Mouse (Mus musculus): ENCODE data around the gene Creld2. TPM values are rescaled to one million over a fixed set of nuclear protein-coding genes. Genes with fewer than 3 reads are reported as not detected.

Creld2 gene
- total RNA-seq, 2 experiments from 2014 or later: 29.7 to 30.6 TPM

DNA sequence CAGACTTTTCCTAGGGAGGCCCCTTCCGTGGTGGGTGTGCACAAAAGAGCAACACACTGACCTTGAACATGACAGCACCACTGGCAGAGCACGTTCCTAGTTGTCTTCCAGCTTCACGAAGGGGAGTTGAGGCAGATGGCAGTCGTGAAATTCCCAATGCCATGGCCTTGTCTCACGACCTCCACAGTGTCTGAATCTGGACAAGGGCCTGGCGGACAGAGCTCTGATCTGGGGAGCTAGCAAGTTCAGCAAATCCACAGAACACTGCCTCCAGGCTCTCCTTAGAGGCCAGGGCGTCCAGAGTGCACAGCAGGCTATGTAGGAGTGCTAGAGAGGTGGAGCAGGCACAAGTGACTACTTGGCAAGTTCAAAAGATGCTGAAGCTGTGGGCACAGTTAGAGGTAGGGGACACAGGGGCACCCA is 47.5 kb downstream of the Creld2 start:
- DNase-seq (ENCODE audit: low spot score in 2 of 2): no peak

- DNase-seq (ENCODE audit: low spot score in 2 of 2): no peak
These were observed 48.0 kb downstream of the Creld2 start for GRCm38 (mm10) chr15:88867368-88868023.

DNA sequence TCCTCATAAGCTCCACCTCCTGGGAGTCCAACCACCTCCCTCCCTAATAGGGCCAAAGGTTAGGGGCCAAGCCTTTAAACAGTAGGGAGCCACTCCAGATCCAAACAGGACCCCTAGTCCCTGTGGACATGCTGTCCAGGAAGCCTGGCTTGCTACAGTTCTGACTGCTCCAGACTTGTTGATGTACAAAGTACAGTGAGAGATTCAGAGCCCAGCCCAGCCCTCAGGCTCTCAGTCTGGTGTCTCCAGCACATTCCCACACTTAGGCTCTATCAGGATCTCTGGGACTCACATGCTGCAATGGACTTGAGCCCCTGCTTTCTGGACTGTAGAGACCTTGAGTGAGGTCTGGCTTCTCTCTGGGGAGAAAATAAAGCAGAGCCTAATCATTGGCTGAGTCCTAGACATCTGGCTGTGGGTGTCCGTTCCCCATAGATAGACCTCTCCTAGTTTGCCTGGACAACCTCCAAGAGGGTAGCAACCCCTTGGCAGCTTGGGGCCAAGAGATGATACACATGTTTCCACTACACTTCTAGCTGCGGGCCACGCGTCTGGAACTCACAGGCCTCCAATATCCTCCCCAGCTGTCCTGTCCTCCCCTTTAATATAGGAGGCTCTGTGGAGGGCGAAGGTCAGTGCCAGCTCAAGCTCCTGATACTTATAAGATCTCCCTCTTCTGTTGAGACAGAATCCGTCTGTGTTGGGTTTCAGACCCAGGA is 48.7 kb downstream of the Creld2 start:
- DNase-seq (ENCODE audit: low spot score in 2 of 2): no peak

DNA sequence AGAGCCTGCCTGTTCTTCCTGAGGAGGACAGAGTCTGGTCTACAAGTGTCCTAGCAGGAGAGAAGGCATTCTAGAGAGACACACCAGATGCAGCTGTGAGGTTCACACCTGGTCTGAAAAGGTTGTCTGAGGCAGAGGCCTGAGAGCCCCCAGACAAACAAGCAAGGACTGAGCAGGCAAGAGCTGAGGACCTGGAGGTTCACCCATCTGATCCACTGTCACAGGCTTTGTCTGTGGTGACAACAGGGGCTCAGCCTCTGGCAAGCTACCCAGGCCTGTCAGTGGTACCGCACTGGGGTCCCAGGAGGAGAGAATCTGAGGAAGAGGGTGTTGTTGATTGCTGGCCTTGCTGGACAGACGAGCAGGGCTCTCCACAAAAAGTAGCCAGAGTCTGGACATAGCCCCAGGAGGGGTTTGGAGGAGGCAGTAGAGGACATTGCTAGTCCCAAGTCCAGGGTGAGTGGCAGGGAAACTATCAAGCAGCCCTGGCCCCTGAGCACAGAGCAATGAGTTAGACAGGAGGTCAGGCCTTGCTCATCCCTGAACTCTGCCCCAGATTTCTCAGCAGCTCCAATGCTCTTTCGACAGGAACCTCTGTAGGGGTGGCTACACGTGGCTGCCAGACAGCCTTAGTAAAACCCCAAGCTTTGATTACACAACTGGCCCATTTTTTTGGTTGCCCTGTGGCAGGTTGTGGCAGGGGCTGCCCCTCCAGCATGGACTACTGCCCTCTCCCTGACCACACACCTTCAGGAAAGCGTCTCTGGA is 51.2 kb downstream of the Creld2 start:
- no peak for DNase-seq (ENCODE audit: low spot score in 2 of 2)

- DNase-seq (ENCODE audit: low spot score in 2 of 2): no peak
These were observed 54.6 kb downstream of the Creld2 start for GRCm38 (mm10) chr15:88874061-88874460.

DNA sequence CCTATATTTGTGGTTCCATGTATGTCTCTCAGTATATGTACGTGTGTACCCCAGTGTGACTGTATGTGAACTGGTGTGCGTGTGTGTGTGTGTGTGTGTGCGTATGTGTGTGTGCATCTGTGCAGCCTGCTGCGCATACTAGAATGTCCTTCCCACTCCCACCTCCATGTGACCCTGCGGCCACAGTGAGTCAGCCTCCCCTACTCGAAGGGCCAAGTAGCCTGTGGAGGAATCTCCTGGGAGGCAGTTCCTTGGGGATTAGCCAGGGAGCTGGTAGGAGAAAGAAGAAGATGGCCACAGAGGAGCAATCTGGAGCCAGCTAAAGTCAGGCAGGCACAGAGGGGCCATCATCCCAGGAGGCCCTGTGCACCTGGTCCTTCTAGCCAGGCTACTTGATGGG is 55.0 kb downstream of the Creld2 start:
- DNase-seq (ENCODE audit: low spot score in 2 of 2): no peak

- DNase-seq (ENCODE audit: low spot score in 2 of 2): no peak
These were observed 56.2 kb downstream of the Creld2 start for GRCm38 (mm10) chr15:88875625-88876081.

Other genes starting within 250 kb of the Creld2 start
- not detected for gene Zdhhc25, start 219.3 kb upstream of the Creld2 start, total RNA-seq (2021)
- 10 to 100 TPM; 55.0 to 58.8 TPM for gene Brd1, start 85.4 kb upstream of the Creld2 start, total RNA-seq (2021)
- gene Zbed4, start 68.0 kb upstream of the Creld2 start, total RNA-seq (2021): 10 to 100 TPM; 10.6 to 10.8 TPM
- gene Alg12, start 328 bp upstream of the Creld2 start, total RNA-seq (2021): 10 to 100 TPM; 12.0 to 12.4 TPM
- gene Pim3, start 42.5 kb downstream of the Creld2 start, total RNA-seq (2021): 10 to 100 TPM; 36.8 to 47.6 TPM
- gene Ttll8, start 134.8 kb downstream of the Creld2 start, total RNA-seq (2021): 1 to 10 TPM; 1.4 to 2.2 TPM
- gene Mlc1, start 159.4 kb downstream of the Creld2 start, total RNA-seq (2021): 100 to 1,000 TPM; 122 TPM
- not detected for gene Mov10l1, start 163.3 kb downstream of the Creld2 start, total RNA-seq (2021)
- gene Panx2, start 240.1 kb downstream of the Creld2 start, total RNA-seq (2021): 100 to 1,000 TPM; 154 to 158 TPM